ENCODE assay signal across 9 mouse cellular contexts in genomic region chr7:19520032-19520431, GRCm38 (mm10). TPM values are rescaled to one million over a fixed set of nuclear protein-coding genes. Genes with fewer than 3 reads are reported as not detected.
DNase-seq lines count a peak whose midpoint lies in the region; ATAC-seq and TF ChIP-seq lines count a peak whose summit lies in the region.
"Had no signal": no experiment of that assay in that cellular context is flagged by ENCODE, and none has a peak within 500 bp of the region (broad histone marks: within the 10 kb centered on the region; RNA-seq: fewer than 3 reads in every experiment).

No protein-coding gene starts in this region.

- H3K4me1 ChIP-seq in lung, embryonic 16.5 days (replicated peaks; ENCODE audit: control insufficient read depth, insufficient read depth, low read length), result peaks cover 26% of the 10 kb centered on the region
- H3K4me1 ChIP-seq in forebrain, postnatal 0 days (ENCODE audit: insufficient read depth), result peaks cover 25% of the 10 kb centered on the region
- H3K4me1 ChIP-seq in liver, embryonic 15.5 days (replicated peaks), result peaks cover 28% of the 10 kb centered on the region
- peaks cover 27% of the 10 kb centered on the region for H3K4me1 ChIP-seq in stomach, embryonic 15.5 days

- H3K4me2 ChIP-seq in lung, embryonic 16.5 days (ENCODE audit: low read depth, low read length), result peak overlapping the region; percentile 41
- peak overlapping the region; percentile 36 for H3K4me2 ChIP-seq in forebrain, postnatal 0 days (ENCODE audit: low read depth)
- H3K4me2 ChIP-seq in liver, embryonic 15.5 days, result peak overlapping the region; percentile 44
- H3K4me2 ChIP-seq in stomach, embryonic 15.5 days, result peak overlapping the region; percentile 45

- TF ChIP-seq CTCF in forebrain, postnatal 0 days (IDR thresholded peaks at IDR 0.05; ENCODE audit: low read depth), result no peak
- TF ChIP-seq CTCF in gastrocnemius, adult 2 months (IDR thresholded peaks at IDR 0.05), result no peak

- ATAC-seq in lung, embryonic 16.5 days (ENCODE audit: low read depth), result no peak
- ATAC-seq in forebrain, postnatal 0 days, result no peak
- no peak for ATAC-seq in liver, embryonic 15.5 days (ENCODE audit: insufficient read depth)
- no peak for ATAC-seq in stomach, embryonic 15.5 days (ENCODE audit: insufficient read depth, low FRiP score, low read depth)

- 8% methylated on average over 18 of the region's 23 CpGs for WGBS in lung, embryonic 16.5 days
- WGBS in forebrain, postnatal 0 days, result 11% methylated on average over 17 of the region's 23 CpGs
- 4% methylated on average over 22 of the region's 23 CpGs for whole genome bisulfite sequencing in liver, embryonic 15.5 days (ENCODE audit: insufficient replicate concordance)
- 7% methylated on average over 23 of the region's 23 CpGs for WGBS in stomach, embryonic 15.5 days

- H3K4me3 ChIP-seq in lung, embryonic 16.5 days (ENCODE audit: low read length), result peak overlapping the region; percentile 27
- H3K4me3 ChIP-seq in forebrain, postnatal 0 days (ENCODE audit: low read depth, low read length), result peak overlapping the region; percentile 5; the same call in 1 of the 2 replicates
- H3K4me3 ChIP-seq in liver, embryonic 15.5 days (replicated peaks), result 0 out of 2 replicates have a peak overlapping the region, but pooled peaks have one; percentile 12
- peak overlapping the region; percentile 17; the same call in 1 of the 2 replicates for H3K4me3 ChIP-seq in stomach, embryonic 15.5 days (replicated peaks)
- no peak overlapping the region for H3K4me3 ChIP-seq in gastrocnemius, adult 2 months

- DNase-seq in lung, postnatal 14 days, result no peak
- DNase-seq in forebrain, postnatal 0 days, result no peak
- no peak for DNase-seq in cerebellum, adult 9-11 months
- no peak for DNase-seq in adrenal gland, postnatal 14 days
- no peak for DNase-seq in gastrocnemius, adult 2 months

- H3K27me3 ChIP-seq in lung, embryonic 16.5 days (ENCODE audit: control insufficient read depth, insufficient read depth, low read depth, low read length), result peaks cover 74% of the 10 kb centered on the region
- H3K27me3 ChIP-seq in forebrain, postnatal 0 days (ENCODE audit: insufficient read depth, low read length), result peaks cover 47% of the 10 kb centered on the region
- peaks cover 100% of the 10 kb centered on the region for H3K27me3 ChIP-seq in liver, embryonic 15.5 days
- H3K27me3 ChIP-seq in stomach, embryonic 15.5 days (replicated peaks), result peaks cover 73% of the 10 kb centered on the region

- intact Hi-C loops in gastrocnemius, adult 2 months (cut with DNase I), result no loop called here

- H3K9me3 ChIP-seq in lung, embryonic 16.5 days (ENCODE audit: control insufficient read depth, low read length), result no peaks in the 10 kb centered on the region
- no peaks in the 10 kb centered on the region for H3K9me3 ChIP-seq in forebrain, postnatal 0 days (ENCODE audit: low read length)
- no peaks in the 10 kb centered on the region for H3K9me3 ChIP-seq in liver, embryonic 15.5 days (replicated peaks)
- H3K9me3 ChIP-seq in stomach, embryonic 15.5 days, result no peaks in the 10 kb centered on the region

- H3K27ac ChIP-seq in lung, embryonic 16.5 days (ENCODE audit: low read length), result no peak overlapping the region
- no peak overlapping the region for H3K27ac ChIP-seq in forebrain, postnatal 0 days (ENCODE audit: low read depth, low read length)
- no peak overlapping the region for H3K27ac ChIP-seq in liver, embryonic 15.5 days (replicated peaks)
- no peak overlapping the region for H3K27ac ChIP-seq in stomach, embryonic 15.5 days
- H3K27ac ChIP-seq in gastrocnemius, adult 2 months, result no peak overlapping the region

- H3K9ac ChIP-seq in lung, embryonic 16.5 days (ENCODE audit: low read length), result peak overlapping the region; percentile 51; the same call in 1 of the 2 replicates
- H3K9ac ChIP-seq in forebrain, postnatal 0 days, result 0 out of 2 replicates have a peak overlapping the region, but pooled peaks have one; percentile 35
- H3K9ac ChIP-seq in liver, embryonic 15.5 days, result no peak overlapping the region
- H3K9ac ChIP-seq in stomach, embryonic 15.5 days, result no peak overlapping the region

- no peaks in the 10 kb centered on the region for H3K36me3 ChIP-seq in lung, embryonic 16.5 days (ENCODE audit: control insufficient read depth, insufficient read depth, low read length)
- no peaks in the 10 kb centered on the region for H3K36me3 ChIP-seq in forebrain, postnatal 0 days (ENCODE audit: insufficient read depth)
- no peaks in the 10 kb centered on the region for H3K36me3 ChIP-seq in liver, embryonic 15.5 days (replicated peaks)
- no peaks in the 10 kb centered on the region for H3K36me3 ChIP-seq in stomach, embryonic 15.5 days

RNA-seq across cellular contexts. Expression of gene Nkpd1, which starts 2.4 kb away (rescaled TPM):
- polyA plus RNA-seq in lung, embryonic 16.5 days (2015; fragmentation: Nextera tagmentation; extraction: Ambion mirVana), result 0.16 TPM in 1 of 2 replicates, not detected in the other
- total RNA-seq in forebrain, postnatal 0 days (2014; rRNA removed), result 2.0 and 3.4 TPM in 2 replicates
- 1.1 and 2.3 TPM in 2 replicates for polyA plus RNA-seq in forebrain, postnatal 0 days (2015; fragmentation: Nextera tagmentation; extraction: Ambion mirVana)
- polyA plus RNA-seq in liver, embryonic 15.5 days (2015; fragmentation: Nextera tagmentation; extraction: Ambion mirVana), result not detected in 2 replicates
- polyA plus RNA-seq in stomach, embryonic 15.5 days (2015; fragmentation: Nextera tagmentation; extraction: Ambion mirVana), result 0.30 and 0.83 TPM in 2 replicates
- total RNA-seq in adrenal gland, postnatal 14 days (2021), result 0.15 and 0.83 TPM in 2 replicates
- not detected for total RNA-seq in gastrocnemius, adult 2 months (2021)
- total RNA-seq: hematopoietic stem cell, adult 5-6 weeks had no signal

RNA-seq across cellular contexts. Expression of gene Trappc6a, which starts 11.8 kb away (rescaled TPM):
- polyA plus RNA-seq in lung, embryonic 16.5 days (2015; fragmentation: Nextera tagmentation; extraction: Ambion mirVana), result 104 and 111 TPM in 2 replicates
- 28.5 and 28.8 TPM in 2 replicates for total RNA-seq in forebrain, postnatal 0 days (2014; rRNA removed)
- polyA plus RNA-seq in forebrain, postnatal 0 days (2015; fragmentation: Nextera tagmentation; extraction: Ambion mirVana), result 38.7 and 38.8 TPM in 2 replicates
- polyA plus RNA-seq in liver, embryonic 15.5 days (2015; fragmentation: Nextera tagmentation; extraction: Ambion mirVana), result 41.2 and 42.0 TPM in 2 replicates
- polyA plus RNA-seq in stomach, embryonic 15.5 days (2015; fragmentation: Nextera tagmentation; extraction: Ambion mirVana), result 103 and 105 TPM in 2 replicates
- total RNA-seq in adrenal gland, postnatal 14 days (2021), result 69.4 and 71.2 TPM in 2 replicates
- total RNA-seq in gastrocnemius, adult 2 months (2021), result 1 to 10 TPM; 6.2 to 9.9 TPM

RNA-seq across cellular contexts. Expression of gene Bloc1s3, which starts 11.9 kb away (rescaled TPM):
- 1.4 TPM in 2 replicates for polyA plus RNA-seq in lung, embryonic 16.5 days (2015; fragmentation: Nextera tagmentation; extraction: Ambion mirVana)
- 17.3 and 17.8 TPM in 2 replicates for total RNA-seq in forebrain, postnatal 0 days (2014; rRNA removed)
- 4.5 and 5.1 TPM in 2 replicates for polyA plus RNA-seq in forebrain, postnatal 0 days (2015; fragmentation: Nextera tagmentation; extraction: Ambion mirVana)
- polyA plus RNA-seq in liver, embryonic 15.5 days (2015; fragmentation: Nextera tagmentation; extraction: Ambion mirVana), result 0.79 and 1.1 TPM in 2 replicates
- polyA plus RNA-seq in stomach, embryonic 15.5 days (2015; fragmentation: Nextera tagmentation; extraction: Ambion mirVana), result 2.2 and 2.4 TPM in 2 replicates
- total RNA-seq in adrenal gland, postnatal 14 days (2021), result 6.7 and 8.6 TPM in 2 replicates
- total RNA-seq in gastrocnemius, adult 2 months (2021), result 1 to 10 TPM; 1.7 to 2.1 TPM

RNA-seq across cellular contexts. Expression of gene Ppp1r37, which starts 42.8 kb away (rescaled TPM):
- 18.3 and 21.4 TPM in 2 replicates for polyA plus RNA-seq in lung, embryonic 16.5 days (2015; fragmentation: Nextera tagmentation; extraction: Ambion mirVana)
- total RNA-seq in forebrain, postnatal 0 days (2014; rRNA removed), result 86.4 and 87.8 TPM in 2 replicates
- polyA plus RNA-seq in forebrain, postnatal 0 days (2015; fragmentation: Nextera tagmentation; extraction: Ambion mirVana), result 23.4 and 27.2 TPM in 2 replicates
- 10.2 and 15.7 TPM in 2 replicates for polyA plus RNA-seq in liver, embryonic 15.5 days (2015; fragmentation: Nextera tagmentation; extraction: Ambion mirVana)
- polyA plus RNA-seq in stomach, embryonic 15.5 days (2015; fragmentation: Nextera tagmentation; extraction: Ambion mirVana), result 25.3 and 28.2 TPM in 2 replicates
- total RNA-seq in adrenal gland, postnatal 14 days (2021), result 58.8 and 64.2 TPM in 2 replicates
- total RNA-seq in gastrocnemius, adult 2 months (2021), result 10 to 100 TPM; 48.4 to 49.1 TPM

RNA-seq across cellular contexts. Expression of gene Exoc3l2, which starts 56.9 kb away (rescaled TPM):
- 0.72 and 1.1 TPM in 2 replicates for polyA plus RNA-seq in lung, embryonic 16.5 days (2015; fragmentation: Nextera tagmentation; extraction: Ambion mirVana)
- total RNA-seq in forebrain, postnatal 0 days (2014; rRNA removed), result 0.14 and 0.23 TPM in 2 replicates
- polyA plus RNA-seq in forebrain, postnatal 0 days (2015; fragmentation: Nextera tagmentation; extraction: Ambion mirVana), result 0.36 and 0.38 TPM in 2 replicates
- polyA plus RNA-seq in liver, embryonic 15.5 days (2015; fragmentation: Nextera tagmentation; extraction: Ambion mirVana), result 0.85 and 1.2 TPM in 2 replicates
- 0.94 and 1.3 TPM in 2 replicates for polyA plus RNA-seq in stomach, embryonic 15.5 days (2015; fragmentation: Nextera tagmentation; extraction: Ambion mirVana)
- total RNA-seq in adrenal gland, postnatal 14 days (2021), result 21.8 and 22.0 TPM in 2 replicates
- under 1 TPM; 0.41 to 0.73 TPM for total RNA-seq in gastrocnemius, adult 2 months (2021)

Comparison
In these comparisons a context has a peak if more than half of its experiments do, and no peak if none do; other contexts are left out.
1. H3K9ac ChIP-seq: peak in lung, embryonic 16.5 days (single experiment) and forebrain, postnatal 0 days (single experiment); none in liver, embryonic 15.5 days (single experiment) and stomach, embryonic 15.5 days (single experiment).
2. Peak in every context shown above with its lines, with median percentiles within 50 percentile points of each other: H3K4me2 ChIP-seq.